Mouse (Mus musculus) B cell, adult 2 months (primary cell): ENCODE results near the gene Ccin.

Experiments
- DNase-seq, 2 experiments: peaks; one replicate each; pipeline ENCODE4 v3.0.0; 2022

Ccin gene

GRCm38 (mm10) chr4:44016071-44016470 is 32.8 kb downstream of the Ccin start:
- DNase-seq, result peak; percentile 51 to 59

- DNase-seq, result no peak
Observed at GRCm38 (mm10) chr4:44016791-44017190, 33.5 kb downstream of the Ccin start.

GRCm38 (mm10) chr4:44022323-44022722 is 39.0 kb downstream of the Ccin start:
- no peak for DNase-seq

GRCm38 (mm10) chr4:44022766-44023165 is 39.5 kb downstream of the Ccin start:
- no peak for DNase-seq

GRCm38 (mm10) chr4:44023681-44024080 is 40.4 kb downstream of the Ccin start:
- no peak for DNase-seq

- DNase-seq, result no peak
Observed at GRCm38 (mm10) chr4:44024241-44024640, 41.0 kb downstream of the Ccin start.

GRCm38 (mm10) chr4:44025570-44025969 is 42.3 kb downstream of the Ccin start:
- DNase-seq, result no peak

GRCm38 (mm10) chr4:44028303-44029135 is 45.2 kb downstream of the Ccin start:
- no peak for DNase-seq

- DNase-seq, result no peak
Observed at GRCm38 (mm10) chr4:44029661-44030066, 46.4 kb downstream of the Ccin start.

- no peak for DNase-seq
Observed at GRCm38 (mm10) chr4:44031521-44031920, 48.2 kb downstream of the Ccin start.
